Mouse (Mus musculus) thymus, adult 2 months (tissue): ENCODE measurements around the gene Ets1. TPM values are rescaled to one million over a fixed set of nuclear protein-coding genes. Genes with fewer than 3 reads are reported as not detected.
A peak's percentile ranks its signal among the peaks of the same experiment; 100 is the strongest.

ENCODE experiments used
- DNase-seq: peaks from one replicate; pipeline ENCODE4 v3.0.0; 2021
- H3K27ac ChIP-seq: fragments of 200-500 bp; 2 replicates; pipeline ENCODE4 v1.5.1; 2012; ENCODE audit warnings: low read length, control low read depth; ENCODE audit not compliant: control insufficient read depth, insufficient read depth
- H3K27me3 ChIP-seq: fragments of 200-500 bp; 2 replicates; pipeline ENCODE4 v1.6.1; 2012; ENCODE audit warnings: mild to moderate bottlenecking, low read length, moderate library complexity, mixed read lengths; ENCODE audit not compliant: control insufficient read depth, insufficient read depth
- H3K36me3 ChIP-seq: fragments of 200-500 bp; 2 replicates; pipeline ENCODE4 v1.6.1; 2012; ENCODE audit warnings: mild to moderate bottlenecking, low read length, moderate library complexity; ENCODE audit not compliant: control insufficient read depth, insufficient read depth
- H3K4me1 ChIP-seq: fragments of 200-500 bp; replicated peaks from 2 replicates; pipeline ENCODE4 v1.6.1; 2012; ENCODE audit warnings: low read length; ENCODE audit not compliant: control insufficient read depth, insufficient read depth
- H3K4me3 ChIP-seq: fragments of 200-500 bp; 2 replicates; pipeline ENCODE4 v1.5.1; 2012; ENCODE audit warnings: mild to moderate bottlenecking, low read length, control low read depth, moderate library complexity; ENCODE audit not compliant: control insufficient read depth, insufficient read depth
- CTCF ChIP-seq: fragments of 200-500 bp; IDR thresholded peaks from 2 replicates; pipeline ENCODE4 v1.5.1; 2012; ENCODE audit warnings: mild to moderate bottlenecking, control low read depth, low read length, moderate library complexity, borderline replicate concordance; ENCODE audit not compliant: control insufficient read depth, poor library complexity, insufficient read depth; ENCODE audit errors: extremely low read depth
- POLR2A ChIP-seq: fragments of 200-500 bp; IDR thresholded peaks from 2 replicates; pipeline ENCODE4 v1.6.1; 2012; ENCODE audit warnings: mild to moderate bottlenecking, low read length, control low read depth, moderate library complexity; ENCODE audit not compliant: control insufficient read depth, poor library complexity, insufficient read depth; ENCODE audit errors: extremely low read depth
- WGBS: fragments of 180-500 bp; shearing (Covaris S2); methylation state at CpG from one replicate; pipeline ENCODE4 v1.1.7; 2018; 5-methylcytosine and 5-hydroxymethylcytosine counted together
- polyA plus RNA-seq: library from polyadenylated mRNA; depleted of rRNA; stranded (reverse); fragments of >200 nt; gene quantifications from 2 replicates; pipeline ENCODE4 v1.2.3, GENCODE M21; 2012

Gene Ets1
- polyA plus RNA-seq, 1 experiment = 272 TPM

GRCm38 (mm10) chr9:32673923-32674322 is 37.9 kb downstream of the Ets1 start:
- DNase-seq = no peak
- H3K27me3 ChIP-seq = no peaks in the 10 kb centered on the region

GRCm38 (mm10) chr9:32675671-32676409 is 39.8 kb downstream of the Ets1 start:
- no peaks in the 10 kb centered on the region for H3K36me3 ChIP-seq
- H3K27ac ChIP-seq = no peak overlapping the region
- no peak for DNase-seq
- H3K27me3 ChIP-seq = no peaks in the 10 kb centered on the region
- WGBS = 80% methylated on average over 9 of the region's 9 CpGs
- H3K4me3 ChIP-seq = no peak overlapping the region
- TF ChIP-seq CTCF (no peak), POLR2A (no peak)
- peaks cover 34% of the 10 kb centered on the region for H3K4me1 ChIP-seq

More at GRCm38 (mm10) chr9:32673923-32674322, 37.9 kb downstream of the Ets1 start:
- 88% methylated on average over 3 of the region's 3 CpGs for WGBS
- Histone ChIP-seq H3K27ac (no peak overlapping the region), H3K36me3 (no peaks in the 10 kb centered on the region), H3K4me1 (peaks cover 38% of the 10 kb centered on the region), H3K4me3 (no peak overlapping the region)
- TF ChIP-seq CTCF = no peak
- no peak for TF ChIP-seq POLR2A

GRCm38 (mm10) chr9:32676480-32676879 is 40.5 kb downstream of the Ets1 start:
- no peak overlapping the region; the same call in 1 of the 2 replicates for H3K27ac ChIP-seq

GRCm38 (mm10) chr9:32677646-32678045 is 41.6 kb downstream of the Ets1 start:
- H3K27me3 ChIP-seq = no peaks in the 10 kb centered on the region
- 72% methylated on average over 6 of the region's 6 CpGs for WGBS
- peaks cover 23% of the 10 kb centered on the region for H3K4me1 ChIP-seq

More at GRCm38 (mm10) chr9:32676480-32676879, 40.5 kb downstream of the Ets1 start:
- no peak overlapping the region for H3K4me3 ChIP-seq
- 34% methylated on average over 3 of the region's 3 CpGs for WGBS
- peak; percentile 50 for DNase-seq
- H3K4me1 ChIP-seq = peaks cover 30% of the 10 kb centered on the region
- TF ChIP-seq POLR2A = no peak
- TF ChIP-seq CTCF = no peak
- no peaks in the 10 kb centered on the region for H3K27me3 ChIP-seq
- no peaks in the 10 kb centered on the region for H3K36me3 ChIP-seq

GRCm38 (mm10) chr9:32678120-32678757 is 42.2 kb downstream of the Ets1 start:
- no peak for DNase-seq
- H3K36me3 ChIP-seq = no peaks in the 10 kb centered on the region
- no peaks in the 10 kb centered on the region for H3K27me3 ChIP-seq
- WGBS = 89% methylated on average over 4 of the region's 4 CpGs
- no peak overlapping the region for H3K4me3 ChIP-seq
- no peak for TF ChIP-seq CTCF
- peaks cover 18% of the 10 kb centered on the region for H3K4me1 ChIP-seq
- H3K27ac ChIP-seq = no peak overlapping the region

More at GRCm38 (mm10) chr9:32677646-32678045, 41.6 kb downstream of the Ets1 start:
- no peak for TF ChIP-seq POLR2A
- no peak for TF ChIP-seq CTCF
- Histone ChIP-seq H3K4me3 (no peak overlapping the region), H3K36me3 (no peaks in the 10 kb centered on the region), H3K27ac (no peak overlapping the region)
- no peak for DNase-seq

GRCm38 (mm10) chr9:32679531-32679930 is 43.5 kb downstream of the Ets1 start:
- no peak overlapping the region for H3K4me3 ChIP-seq
- WGBS = 92% methylated on average over 6 of the region's 6 CpGs
- H3K36me3 ChIP-seq = no peaks in the 10 kb centered on the region
- no peak for DNase-seq
- no peak overlapping the region for H3K27ac ChIP-seq
- H3K27me3 ChIP-seq = no peaks in the 10 kb centered on the region
- H3K4me1 ChIP-seq = peaks cover 18% of the 10 kb centered on the region
- TF ChIP-seq POLR2A (no peak), CTCF (no peak)
